Mouse (Mus musculus) liver, embryonic 12.5 days (tissue): ENCODE measurements around the gene Olfr1337. TPM values are rescaled to one million over a fixed set of nuclear protein-coding genes. Genes with fewer than 3 reads are reported as not detected.
"Not testable (repeated sequence)": the region's sequence is repeated elsewhere in the genome, so short reads cannot be mapped to it uniquely, and the experiment has no call there.

Source experiments
- ATAC-seq: fragments of 200-750 bp; cut with Nextera tagmentation; 2 replicates; pipeline ENCODE4 v1.8.0; 2017; ENCODE audit warnings: moderate number of reproducible peaks, mild to moderate bottlenecking, moderate library complexity
- H3K27ac ChIP-seq: fragments of 300-500 bp; sonication (generic); 2 replicates; pipeline ENCODE4 v1.5.1; 2016; ENCODE audit warnings: mild to moderate bottlenecking
- H3K27me3 ChIP-seq: fragments of 300-500 bp; sonication (generic); replicated peaks from 2 replicates; pipeline ENCODE4 v1.6.1; 2016; ENCODE audit warnings: mild to moderate bottlenecking, moderate library complexity
- H3K36me3 ChIP-seq: fragments of 300-500 bp; sonication (generic); 2 replicates; pipeline ENCODE4 v1.6.1; 2016; ENCODE audit warnings: mild to moderate bottlenecking, moderate library complexity
- H3K4me1 ChIP-seq: fragments of 300-500 bp; sonication (generic); 2 replicates; pipeline ENCODE4 v1.6.1; 2016
- H3K4me2 ChIP-seq: fragments of 300-500 bp; sonication (generic); 2 replicates; pipeline ENCODE4 v1.6.1; 2016; ENCODE audit warnings: mild to moderate bottlenecking, moderate library complexity
- H3K4me3 ChIP-seq: fragments of 300-500 bp; sonication (generic); 2 replicates; pipeline ENCODE4 v1.5.1; 2016; ENCODE audit warnings: mild to moderate bottlenecking, moderate library complexity
- H3K9ac ChIP-seq: fragments of 300-500 bp; sonication (generic); 2 replicates; pipeline ENCODE4 v1.6.1; 2016; ENCODE audit warnings: mild to moderate bottlenecking, moderate library complexity
- H3K9me3 ChIP-seq: fragments of 300-500 bp; sonication (generic); replicated peaks from 2 replicates; pipeline ENCODE4 v1.6.1; 2016; ENCODE audit warnings: mild to moderate bottlenecking, moderate library complexity
- WGBS: fragments of 180-500 bp; shearing (Covaris S2); methylation state at CpG from one replicate; pipeline ENCODE4 v1.1.7; 2016; ENCODE audit not compliant: insufficient replicate concordance; 5-methylcytosine and 5-hydroxymethylcytosine counted together
- polyA plus RNA-seq: library from polyadenylated mRNA; unstranded; fragments of >200 nt; fragmentation: Nextera tagmentation; extraction: Ambion mirVana; gene quantifications from 2 replicates; pipeline ENCODE4 v1.2.1, GENCODE M21; 2016

The Olfr1337 gene
- not detected in 2 replicates for polyA plus RNA-seq

- H3K4me2 ChIP-seq, result no peak within 1 kb of the TSS
- H3K4me1 ChIP-seq, result no peaks in the 10 kb centered on the region
- ATAC-seq, result no peak
- no peak within 1 kb of the TSS for H3K4me3 ChIP-seq
- 42% methylated on average over 2 of the region's 2 CpGs for WGBS
- H3K9ac ChIP-seq, result no peak within 1 kb of the TSS
- no peaks in the 10 kb centered on the region for H3K27me3 ChIP-seq
- H3K36me3 ChIP-seq, result no peaks in the 10 kb centered on the region
- no peaks in the 10 kb centered on the region for H3K9me3 ChIP-seq
- no peak within 1 kb of the TSS for H3K27ac ChIP-seq
Observed at GRCm38 (mm10) chr4:118782486-118782885, at the start of gene Olfr1337. Gene Olfr1337 (minus strand): TSS chr4:118782586.

GRCm38 (mm10) chr4:118818921-118819320 is 36.5 kb upstream of the Olfr1337 start:
- Histone ChIP-seq H3K4me2 (no peak overlapping the region), H3K4me3 (no peak overlapping the region), H3K27me3 (no peaks in the 10 kb centered on the region), H3K9ac (no peak overlapping the region), H3K9me3 (no peaks in the 10 kb centered on the region), H3K36me3 (no peaks in the 10 kb centered on the region), H3K4me1 (no peaks in the 10 kb centered on the region), H3K27ac (no peak overlapping the region)
- WGBS, result 73% methylated on average over 1 of the region's 1 CpGs
- ATAC-seq, result no peak

DNA sequence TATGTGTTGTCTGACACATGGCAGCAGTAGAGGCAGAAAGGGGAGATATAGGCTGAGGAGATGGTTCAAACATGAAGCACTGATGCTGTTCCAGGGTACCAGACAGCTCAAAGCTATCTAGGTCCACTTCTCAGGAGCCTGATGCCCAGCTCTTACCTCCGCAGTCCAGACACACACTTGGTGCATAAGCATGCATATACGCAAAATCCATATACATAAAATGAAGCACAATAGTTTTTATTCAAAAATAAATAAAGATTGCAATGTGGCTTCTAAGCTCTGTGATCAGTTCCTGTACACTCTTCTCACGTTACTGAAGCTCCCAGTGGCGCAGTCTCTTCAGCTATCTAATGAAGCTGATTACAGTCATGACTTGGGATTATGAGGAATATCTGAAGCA is 27.5 kb upstream of the Olfr1337 start, which contains the start of gene Olfr1335:
TSS of gene Olfr1335 (minus strand) at position 101 of the 400 bp plus-strand sequence.
- no peak for ATAC-seq
- no peaks in the 10 kb centered on the region for H3K27me3 ChIP-seq
- no peaks in the 10 kb centered on the region for H3K9me3 ChIP-seq
- WGBS, result 83% methylated on average over 4 of the region's 4 CpGs
- H3K27ac ChIP-seq, result no peak within 1 kb of the TSS
- no peaks in the 10 kb centered on the region for H3K36me3 ChIP-seq
- H3K4me2 ChIP-seq, result no peak within 1 kb of the TSS
- no peak within 1 kb of the TSS for H3K4me3 ChIP-seq
- H3K4me1 ChIP-seq, result no peaks in the 10 kb centered on the region
- H3K9ac ChIP-seq, result no peak within 1 kb of the TSS

DNA sequence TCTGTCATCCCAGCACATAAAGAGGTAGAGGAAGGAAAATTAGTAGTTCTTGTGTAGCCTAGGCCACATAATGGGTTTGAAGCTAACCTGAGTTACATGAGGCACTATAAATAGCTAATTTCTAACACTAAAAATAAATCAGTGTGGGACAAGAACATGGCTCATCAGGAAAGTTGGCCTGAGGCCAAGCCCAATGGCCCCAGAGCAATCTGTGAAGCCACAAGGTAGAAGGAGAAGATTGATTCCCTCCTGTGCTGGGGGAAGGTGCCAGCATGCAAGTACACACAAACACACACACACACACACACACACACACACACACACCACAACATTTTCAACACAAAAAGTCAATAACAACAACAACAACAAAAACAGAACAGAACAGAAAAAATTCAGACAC is 10.4 kb upstream of the Olfr1337 start:
- ATAC-seq, H3K4me1 ChIP-seq, H3K4me3 ChIP-seq, H3K9ac ChIP-seq, H3K27me3 ChIP-seq, H3K36me3 ChIP-seq, H3K27ac ChIP-seq, H3K9me3 ChIP-seq, H3K4me2 ChIP-seq: not testable (repeated sequence)

GRCm38 (mm10) chr4:118758637-118759036 is 23.7 kb downstream of the Olfr1337 start, which contains the start of gene Olfr1338:
Gene Olfr1338 (minus strand): TSS chr4:118758737.
- no peaks in the 10 kb centered on the region for H3K27me3 ChIP-seq

GRCm38 (mm10) chr4:118741881-118742280 is 40.5 kb downstream of the Olfr1337 start:
- H3K27ac ChIP-seq, result no peak overlapping the region
- H3K4me3 ChIP-seq, result no peak overlapping the region
- no peaks in the 10 kb centered on the region for H3K36me3 ChIP-seq
- no peaks in the 10 kb centered on the region for H3K4me1 ChIP-seq
- no peak for ATAC-seq
- peaks cover 9% of the 10 kb centered on the region; the same call in 1 of the 2 replicates for H3K9me3 ChIP-seq
- WGBS, result 12% methylated on average over 16 of the region's 16 CpGs
- H3K4me2 ChIP-seq, result no peak overlapping the region
- no peak overlapping the region for H3K9ac ChIP-seq
- peaks cover 25% of the 10 kb centered on the region for H3K27me3 ChIP-seq

More at GRCm38 (mm10) chr4:118758637-118759036, 23.7 kb downstream of the Olfr1337 start, which contains the start of gene Olfr1338:
- H3K4me1 ChIP-seq, result no peaks in the 10 kb centered on the region
- H3K4me2 ChIP-seq, result no peak within 1 kb of the TSS
- no peak within 1 kb of the TSS for H3K27ac ChIP-seq
- H3K4me3 ChIP-seq, result no peak within 1 kb of the TSS
- no peaks in the 10 kb centered on the region for H3K36me3 ChIP-seq
- no peaks in the 10 kb centered on the region for H3K9me3 ChIP-seq
- ATAC-seq, result no peak
- no peak within 1 kb of the TSS for H3K9ac ChIP-seq
- 38% methylated on average over 1 of the region's 1 CpGs for WGBS

- no peaks in the 10 kb centered on the region for H3K36me3 ChIP-seq
- no peak overlapping the region for H3K27ac ChIP-seq
- no peak overlapping the region for H3K4me2 ChIP-seq
- no peak overlapping the region for H3K9ac ChIP-seq
- WGBS, result 5% methylated on average over 11 of the region's 11 CpGs
- H3K4me1 ChIP-seq, result no peaks in the 10 kb centered on the region
- peaks cover 25% of the 10 kb centered on the region for H3K27me3 ChIP-seq
- ATAC-seq, result no peak
- peaks cover 1% of the 10 kb centered on the region; the same call in 1 of the 2 replicates for H3K9me3 ChIP-seq
- no peak overlapping the region for H3K4me3 ChIP-seq
Observed at GRCm38 (mm10) chr4:118740988-118741698, 41.2 kb downstream of the Olfr1337 start.

DNA sequence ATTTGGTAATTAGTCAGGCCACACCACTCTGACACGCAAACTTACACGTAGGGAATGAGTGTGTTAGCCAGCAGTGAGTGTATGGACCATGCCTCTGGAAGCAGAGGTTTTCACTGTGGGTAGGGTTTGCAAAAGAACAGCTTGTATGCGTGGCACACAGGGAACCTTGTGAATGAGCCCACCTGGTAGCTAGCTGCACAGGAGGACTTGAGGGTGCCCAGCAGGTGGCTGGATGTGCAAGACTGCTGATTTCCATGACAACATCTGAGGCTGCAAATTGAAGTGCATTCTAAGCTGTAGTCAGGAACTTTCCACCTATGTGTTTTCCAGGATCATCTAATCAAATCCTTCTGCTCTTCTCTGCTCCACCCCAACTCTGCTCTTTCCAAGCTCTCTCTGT is 42.8 kb downstream of the Olfr1337 start:
- no peak overlapping the region for H3K9ac ChIP-seq
- no peak overlapping the region for H3K4me2 ChIP-seq
- H3K4me3 ChIP-seq, result no peak overlapping the region
- H3K27me3 ChIP-seq, result peaks cover 25% of the 10 kb centered on the region
- no peaks in the 10 kb centered on the region for H3K9me3 ChIP-seq
- no peak overlapping the region for H3K27ac ChIP-seq
- WGBS, result 52% methylated on average over 3 of the region's 3 CpGs
- no peaks in the 10 kb centered on the region for H3K36me3 ChIP-seq
- no peak for ATAC-seq
- H3K4me1 ChIP-seq, result no peaks in the 10 kb centered on the region

- 89% methylated on average over 1 of the region's 1 CpGs for WGBS
- no peaks in the 10 kb centered on the region for H3K36me3 ChIP-seq
- H3K9me3 ChIP-seq, result no peaks in the 10 kb centered on the region
- no peak within 1 kb of the TSS for H3K27ac ChIP-seq
- H3K4me2 ChIP-seq, result no peak within 1 kb of the TSS
- no peaks in the 10 kb centered on the region for H3K4me1 ChIP-seq
- no peak within 1 kb of the TSS for H3K9ac ChIP-seq
- no peak for ATAC-seq
- no peak within 1 kb of the TSS for H3K4me3 ChIP-seq
- no peaks in the 10 kb centered on the region for H3K27me3 ChIP-seq
Observed at GRCm38 (mm10) chr4:118731875-118732274, 50.5 kb downstream of the Olfr1337 start, which contains the start of gene Olfr1339. Gene Olfr1339 (plus strand): TSS chr4:118732175.

Other genes starting within 250 kb of the Olfr1337 start
- 0.23 and 0.54 TPM in 2 replicates for gene Tmem125, start 238.5 kb downstream of the Olfr1337 start, polyA plus RNA-seq
- 1.3 and 1.5 TPM in 2 replicates for gene Cfap57, start 161.8 kb downstream of the Olfr1337 start, polyA plus RNA-seq
- gene Ebna1bp2, start 161.8 kb downstream of the Olfr1337 start, polyA plus RNA-seq, result 160 and 164 TPM in 2 replicates
- gene Olfr62, start 123.6 kb downstream of the Olfr1337 start, polyA plus RNA-seq, result not detected in 2 replicates
- not detected in 2 replicates for gene Olfr1342, start 89.8 kb downstream of the Olfr1337 start, polyA plus RNA-seq
- not detected in 2 replicates for gene Olfr1341, start 79.1 kb downstream of the Olfr1337 start, polyA plus RNA-seq
- gene Olfr1340, start 62.4 kb downstream of the Olfr1337 start, polyA plus RNA-seq, result not detected in 2 replicates
- not detected in 2 replicates for gene Olfr1339, start 50.4 kb downstream of the Olfr1337 start, polyA plus RNA-seq
- not detected in 2 replicates for gene Olfr1338, start 23.8 kb downstream of the Olfr1337 start, polyA plus RNA-seq
- gene Olfr1335, start 27.4 kb upstream of the Olfr1337 start, polyA plus RNA-seq, result not detected in 2 replicates
- not detected in 2 replicates for gene Olfr1333, start 53.7 kb upstream of the Olfr1337 start, polyA plus RNA-seq
- not detected in 2 replicates for gene Olfr1331, start 82.1 kb upstream of the Olfr1337 start, polyA plus RNA-seq
- gene Olfr1330, start 106.0 kb upstream of the Olfr1337 start, polyA plus RNA-seq, result not detected in 2 replicates
- gene Olfr1329, start 134.9 kb upstream of the Olfr1337 start, polyA plus RNA-seq, result not detected in 2 replicates
- not detected in 2 replicates for gene Olfr1328, start 156.0 kb upstream of the Olfr1337 start, polyA plus RNA-seq
- gene Lao1, start 179.0 kb upstream of the Olfr1337 start, polyA plus RNA-seq, result not detected in 2 replicates